Mouse (Mus musculus): Measurements from ENCODE around the gene Myo18b.

Gene Myo18b

DNA sequence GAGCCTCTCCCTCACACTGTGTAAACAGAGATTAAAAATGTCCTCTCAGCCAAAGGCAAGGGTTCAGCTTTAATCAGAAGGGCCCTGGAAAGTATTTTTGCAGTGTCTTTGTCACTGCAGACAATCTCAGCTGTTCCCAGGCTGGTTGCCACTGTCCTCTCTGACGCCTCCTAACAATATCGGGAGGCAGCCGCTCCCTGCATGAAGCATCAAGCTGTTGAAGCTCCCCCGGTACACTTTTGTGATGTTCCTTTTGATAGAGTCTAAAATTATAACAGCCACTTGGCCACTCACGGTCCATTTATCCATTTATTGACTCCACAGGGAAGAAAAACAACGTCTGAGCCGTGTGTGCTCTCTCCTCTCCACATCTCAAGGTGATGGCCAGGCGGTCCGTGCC, 153.0 kb downstream of the Myo18b start:
- no peak for DNase-seq

DNA sequence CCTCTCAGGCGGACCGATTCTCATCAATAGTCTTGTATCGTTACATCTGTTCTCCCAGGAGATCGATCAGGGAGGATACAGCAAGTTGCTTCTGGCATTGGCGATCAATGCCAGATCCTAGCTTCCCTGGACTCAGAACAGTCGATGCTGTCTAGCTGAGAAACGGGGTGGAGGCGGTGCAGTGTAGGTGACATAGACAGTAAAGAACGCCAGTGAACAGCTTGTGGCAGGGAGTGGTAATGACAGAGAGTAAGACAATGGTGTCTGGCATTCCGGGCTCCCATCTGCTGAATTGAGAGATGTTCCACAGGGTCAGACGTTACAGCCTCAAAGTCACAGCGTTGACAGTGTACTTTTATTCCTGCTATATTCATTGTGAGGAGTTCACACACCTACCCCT, 155.5 kb downstream of the Myo18b start:
- no peak for DNase-seq

DNA sequence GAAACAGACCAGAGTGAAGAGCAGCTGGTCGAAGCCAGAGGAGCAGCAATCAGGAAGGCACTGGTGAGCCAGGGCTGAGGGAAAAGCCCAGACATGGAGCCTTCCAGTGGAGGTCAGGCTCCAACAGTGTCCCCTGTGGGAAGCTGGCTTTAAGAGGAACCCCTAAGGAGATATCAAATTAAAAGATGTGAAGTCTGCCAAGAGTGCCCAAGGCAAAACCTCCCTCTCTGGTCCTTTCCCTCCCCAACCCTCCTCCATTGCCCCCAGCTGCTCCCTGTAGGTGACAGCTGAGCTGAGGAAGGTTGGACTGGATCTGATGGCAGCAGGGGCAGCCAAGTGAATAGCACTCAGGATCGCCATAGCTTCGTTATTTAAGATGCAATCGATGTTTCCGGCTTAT, 161.1 kb downstream of the Myo18b start:
- no peak for DNase-seq

DNA sequence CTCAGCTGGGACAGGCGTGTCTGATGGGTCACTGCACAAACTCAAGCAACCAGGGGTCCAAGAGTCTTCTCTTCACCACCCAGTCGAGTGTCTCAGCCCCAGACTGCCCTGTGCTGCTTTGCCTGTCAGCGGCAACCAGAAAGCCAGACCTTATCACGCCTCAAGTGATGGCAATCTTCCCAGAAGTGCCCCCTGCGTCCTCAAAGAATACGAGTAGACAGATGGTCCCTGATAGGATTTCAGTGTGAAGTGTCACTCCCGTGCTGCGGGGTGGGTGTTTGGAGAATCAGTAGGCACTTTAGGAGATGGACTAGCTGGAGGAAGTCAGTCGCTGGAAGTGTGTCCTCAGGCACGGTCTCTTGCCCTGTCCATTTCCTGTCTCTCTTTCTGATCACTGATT, 165.6 kb downstream of the Myo18b start:
- DNase-seq, result no peak

DNA sequence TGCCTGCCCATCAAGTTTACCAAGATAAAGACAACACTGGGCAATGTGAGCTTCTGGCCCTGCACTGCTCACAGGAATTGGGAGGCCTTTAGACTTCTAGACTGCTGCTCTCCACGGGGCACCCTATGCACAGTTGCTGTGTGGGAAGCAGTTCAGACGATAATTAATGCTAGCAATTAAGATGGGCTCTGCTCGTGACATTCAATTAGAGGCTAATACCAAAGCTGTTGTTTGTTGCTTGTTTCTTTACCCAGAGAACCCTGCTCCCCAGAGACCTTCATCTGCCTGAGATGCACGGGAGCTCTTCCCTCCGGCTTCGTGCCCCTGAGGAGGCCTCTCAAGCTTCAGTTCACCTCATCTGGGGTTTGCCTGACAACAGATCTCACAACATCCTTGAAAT, 167.7 kb downstream of the Myo18b start:
- DNase-seq, result no peak

GRCm38 (mm10) chr5:112718655-112719306, 177.4 kb downstream of the Myo18b start:
- peak; percentile 90 for DNase-seq

DNA sequence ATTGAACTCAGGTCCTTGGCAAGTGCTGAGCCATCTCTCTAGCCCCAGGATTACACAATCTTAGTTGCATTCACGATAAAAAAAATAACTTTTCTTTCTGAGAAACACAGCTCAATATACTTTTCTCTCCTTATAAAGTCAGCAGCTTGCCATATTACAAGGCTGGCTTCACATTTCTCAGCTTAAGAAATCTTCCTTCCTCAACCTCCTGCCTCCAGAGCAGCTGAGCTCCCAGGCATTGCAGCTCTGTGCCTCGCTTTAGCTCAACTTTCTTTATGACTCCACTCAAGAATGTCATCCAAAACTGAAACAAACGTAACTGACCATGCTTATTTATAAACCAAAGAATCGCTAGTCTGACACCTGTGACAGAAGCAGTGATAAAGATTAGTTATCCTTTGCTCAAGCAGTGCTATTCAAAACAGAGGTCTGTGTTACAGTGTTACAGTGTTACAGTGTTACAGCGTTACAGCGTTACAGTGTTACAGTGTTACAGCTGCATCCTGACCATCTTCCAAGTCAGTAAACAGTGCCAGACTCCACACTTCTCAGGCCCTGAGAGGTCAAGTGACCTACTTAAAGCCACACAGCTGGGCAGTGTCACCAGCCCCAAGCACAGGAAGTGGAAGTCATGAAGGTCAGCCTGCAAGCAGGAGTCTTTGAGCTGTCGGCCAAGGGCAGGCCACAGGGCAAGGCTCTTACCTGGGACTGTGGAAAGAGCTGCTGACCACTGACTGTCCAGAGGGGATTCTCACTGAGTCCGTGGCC, 181.3 kb downstream of the Myo18b start:
- no peak for DNase-seq

DNA sequence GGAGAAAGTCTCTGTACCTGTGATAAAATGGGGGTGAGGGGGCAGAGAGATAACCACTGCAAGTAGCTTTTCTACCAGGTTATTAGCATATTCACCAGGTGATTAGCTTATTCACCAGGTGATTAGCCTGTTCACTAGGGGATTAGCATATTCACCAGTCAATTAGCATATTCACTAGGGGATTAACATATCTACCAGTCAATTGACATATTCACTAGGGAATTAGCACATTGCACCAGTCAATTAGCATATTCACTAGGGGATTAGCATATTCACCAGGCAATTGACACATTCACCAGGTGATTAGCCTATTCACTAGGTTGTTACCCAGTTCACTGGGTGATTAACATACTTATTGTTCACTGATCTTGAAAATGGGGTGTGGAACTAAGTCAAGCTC, 186.3 kb downstream of the Myo18b start:
- DNase-seq, result no peak

DNA sequence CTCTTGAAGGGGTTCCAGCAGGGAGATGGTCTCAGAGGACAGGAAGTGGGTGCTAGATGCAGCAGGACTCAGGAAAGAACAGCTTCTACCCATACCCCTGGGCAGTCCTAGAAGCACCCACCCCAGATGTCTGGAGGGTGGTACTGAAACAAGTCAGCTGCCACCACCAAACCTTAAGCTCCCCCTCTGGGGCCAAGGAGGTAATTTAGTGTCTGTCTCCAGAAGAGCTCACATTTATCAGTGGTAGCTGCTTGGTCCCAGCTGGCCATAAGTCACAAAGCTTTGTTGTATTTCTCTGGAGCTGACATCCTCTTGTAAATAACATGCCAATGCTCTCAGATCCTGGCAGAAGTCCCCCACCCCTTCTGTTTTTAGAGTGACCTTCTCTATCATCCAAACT, 187.7 kb downstream of the Myo18b start:
- no peak for DNase-seq

DNA sequence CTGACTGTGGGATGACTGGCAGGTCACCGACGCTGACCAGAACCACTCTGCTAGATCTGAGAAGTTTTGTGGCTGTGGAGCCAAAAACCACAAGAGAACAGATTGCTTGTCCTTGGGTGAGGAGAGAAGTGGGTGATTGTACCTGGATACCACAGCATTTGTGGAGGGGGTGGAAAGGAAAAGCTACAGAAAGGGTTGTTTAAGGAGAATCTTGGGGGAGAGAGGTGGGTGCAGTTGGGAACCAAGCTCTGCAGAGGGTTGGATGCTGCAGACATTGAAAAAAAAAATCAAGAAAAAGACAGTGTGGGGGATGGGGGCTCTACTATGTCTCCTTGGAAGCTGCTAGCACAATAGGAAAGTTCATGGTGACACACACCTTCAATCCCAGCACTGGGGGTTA, 188.7 kb downstream of the Myo18b start:
- no peak for DNase-seq

DNA sequence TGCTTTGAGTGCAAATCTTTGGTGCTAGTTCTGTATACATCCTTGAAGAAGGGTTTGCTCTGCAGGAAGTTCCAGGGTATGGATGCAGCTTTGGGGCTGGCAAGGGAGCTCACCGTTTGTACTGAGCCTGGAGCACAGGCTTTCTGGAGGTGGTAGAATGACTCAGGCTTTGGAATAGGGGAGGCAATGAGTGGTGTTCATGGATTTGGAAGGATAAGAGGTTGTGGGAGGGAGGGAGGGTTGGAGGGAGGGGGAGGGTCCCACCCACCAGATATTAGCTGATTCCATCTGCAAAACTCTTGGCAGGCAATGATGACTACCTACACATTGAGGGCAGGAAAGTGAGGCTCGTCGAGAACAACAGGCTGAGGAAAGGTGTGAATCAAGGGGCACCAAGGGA, 195.4 kb downstream of the Myo18b start:
- no peak for DNase-seq

GRCm38 (mm10) chr5:112696683-112697082, 199.5 kb downstream of the Myo18b start:
- no peak for DNase-seq

DNA sequence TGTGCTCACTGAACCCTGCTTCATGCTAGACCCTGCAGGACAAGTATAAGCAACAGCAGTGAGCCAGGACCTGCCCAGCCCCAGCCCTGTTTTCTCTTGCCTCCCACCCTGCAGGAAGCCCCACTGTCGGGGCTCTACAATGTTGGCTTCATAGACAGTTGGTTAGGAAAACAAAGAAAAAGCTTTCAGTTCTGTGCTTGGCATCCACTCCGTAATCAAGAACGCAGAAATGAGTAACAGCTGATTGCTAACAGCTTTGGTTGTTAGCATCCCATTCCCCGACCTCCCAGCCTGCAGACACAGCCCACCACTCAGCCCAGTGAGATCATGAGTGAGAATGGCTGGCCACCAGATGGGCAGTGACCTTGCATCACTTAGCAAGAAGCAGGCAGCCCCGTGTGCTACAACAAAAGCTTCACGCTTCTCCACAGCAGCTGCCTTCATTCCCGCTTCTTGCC, 200.9 kb downstream of the Myo18b start:
- no peak for DNase-seq

- DNase-seq, result no peak
These were observed 202.8 kb downstream of the Myo18b start for GRCm38 (mm10) chr5:112693286-112693849.

GRCm38 (mm10) chr5:112687100-112687818, 208.9 kb downstream of the Myo18b start:
- DNase-seq, result no peak

- DNase-seq, result no peak
These were observed 209.7 kb downstream of the Myo18b start for GRCm38 (mm10) chr5:112686309-112687099.

- no peak for DNase-seq
These were observed 216.9 kb downstream of the Myo18b start for GRCm38 (mm10) chr5:112679251-112679650.

DNA sequence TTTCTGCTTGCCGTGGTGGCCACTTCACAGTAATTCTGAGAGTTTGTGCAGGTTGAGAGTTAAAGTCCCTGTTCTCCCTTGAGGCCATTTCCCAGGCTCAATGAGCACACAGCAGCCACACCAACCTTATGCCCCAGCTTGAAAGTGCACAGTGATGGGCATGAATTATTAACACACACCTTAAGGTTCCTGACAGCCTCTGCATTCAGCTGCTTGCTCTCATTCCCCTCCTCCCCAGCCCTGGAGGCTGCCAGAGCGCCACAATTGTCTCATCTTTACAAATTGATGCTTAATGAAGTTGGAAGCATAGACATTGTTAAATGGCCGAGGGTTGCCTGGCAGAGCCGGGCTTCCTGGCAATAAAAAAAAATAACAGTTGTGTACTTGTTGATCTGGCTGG, 218.0 kb downstream of the Myo18b start:
- DNase-seq, result no peak

GRCm38 (mm10) chr5:112674806-112675205, 221.4 kb downstream of the Myo18b start:
- no peak for DNase-seq

DNA sequence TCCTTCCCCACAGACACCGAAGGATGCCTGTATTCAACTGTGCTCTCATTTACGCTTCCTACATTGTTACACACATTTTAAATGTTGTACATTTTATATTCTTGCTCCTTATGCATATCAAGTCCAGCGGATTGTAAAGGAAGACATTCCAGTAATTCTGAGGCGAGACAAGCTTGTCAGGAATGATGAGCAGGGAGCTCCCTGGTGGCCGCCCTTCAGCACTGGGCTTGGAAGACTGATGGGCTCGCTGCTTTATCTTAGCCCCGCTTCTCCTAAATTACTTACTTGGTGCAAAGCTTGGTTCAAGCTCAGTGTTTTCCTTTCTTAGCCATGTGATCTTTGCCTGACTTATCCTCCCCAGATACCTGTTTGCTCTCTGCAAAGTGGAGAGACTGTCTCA, 223.7 kb downstream of the Myo18b start:
- no peak for DNase-seq

DNA sequence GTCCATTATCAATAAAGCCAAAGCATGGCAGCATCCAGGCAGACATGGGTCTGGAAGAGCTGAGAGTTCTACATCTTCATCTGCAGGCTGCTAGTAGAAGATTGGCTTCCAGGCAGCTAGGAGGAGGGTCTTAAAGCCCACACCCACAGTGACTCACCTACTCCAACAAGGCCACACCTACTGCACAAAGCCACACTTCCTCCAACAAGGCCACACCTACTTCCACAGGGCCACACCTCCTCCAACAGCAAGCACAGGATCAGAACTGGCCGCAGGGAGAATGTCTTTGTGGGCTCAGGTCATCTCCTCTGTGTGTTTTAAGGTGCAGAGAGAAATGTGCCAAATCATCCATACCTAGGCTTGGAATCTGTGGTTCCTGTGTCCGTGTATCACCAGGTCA, 224.2 kb downstream of the Myo18b start:
- no peak for DNase-seq

- no peak for DNase-seq
These were observed 229.0 kb downstream of the Myo18b start for GRCm38 (mm10) chr5:112667153-112667552.

DNA sequence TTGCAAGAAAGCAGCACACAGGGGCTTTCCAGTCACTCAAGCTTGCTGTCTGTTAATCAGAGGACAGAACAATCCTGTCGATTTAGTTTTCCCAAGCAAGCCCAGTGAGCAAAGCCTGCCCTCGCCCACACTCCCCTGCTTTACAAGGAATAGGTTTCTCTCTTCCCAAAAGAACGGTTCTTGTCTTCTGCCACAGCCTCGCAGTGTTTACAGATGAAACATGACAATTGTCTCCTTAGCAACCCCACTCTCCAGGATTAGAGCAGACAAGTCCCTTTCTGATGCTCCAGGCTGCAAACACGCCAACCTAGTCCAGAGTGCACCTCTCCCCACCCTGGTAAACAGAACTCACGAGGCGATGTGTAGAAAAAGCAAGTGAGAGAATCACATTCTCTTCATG, 230.5 kb downstream of the Myo18b start:
- DNase-seq, result no peak

Measured in heart, adult 11 months (tissue).